17 mouse cellular contexts compared by ENCODE assay signal in genomic region chr11:101486126-101486525, GRCm38 (mm10). TPM values are rescaled to one million over a fixed set of nuclear protein-coding genes. Genes with fewer than 3 reads are reported as not detected.
DNase-seq lines count a peak whose midpoint lies in the region; ATAC-seq and TF ChIP-seq lines count a peak whose summit lies in the region.
"Had no signal": no experiment of that assay in that cellular context is flagged by ENCODE, and none has a peak within 500 bp of the region (broad histone marks: within the 10 kb centered on the region; RNA-seq: fewer than 3 reads in every experiment).

No protein-coding gene starts in this region.

- no peak for TF ChIP-seq POLR2A in testis, adult 2 months (IDR thresholded peaks at IDR 0.05; ENCODE audit: control insufficient read depth, low read depth, low read length)

- H3K4me2 ChIP-seq in heart, embryonic 13.5 days, result no peak overlapping the region
- H3K4me2 ChIP-seq: hindbrain, embryonic 14.5 days; neural tube, embryonic 15.5 days had no signal

- H3K36me3 ChIP-seq in heart, embryonic 13.5 days, result peaks cover 34% of the 10 kb centered on the region
- H3K36me3 ChIP-seq in testis, adult 2 months (ENCODE audit: control insufficient read depth, insufficient read depth, low read length), result no peaks in the 10 kb centered on the region
- H3K36me3 ChIP-seq: neural tube, embryonic 15.5 days had no signal

- H3K4me1 ChIP-seq in heart, embryonic 13.5 days, result peaks cover 29% of the 10 kb centered on the region
- H3K4me1 ChIP-seq in testis, adult 2 months (ENCODE audit: control insufficient read depth, insufficient read depth, low read length), result peaks cover 1% of the 10 kb centered on the region; the same call in 1 of the 2 replicates
- H3K4me1 ChIP-seq: neural tube, embryonic 15.5 days had no signal

- intact Hi-C loops in gastrocnemius, postnatal 14 days (cut with DNase I; ENCODE audit: low total_unique reads), result no loop called here

- no peak overlapping the region for H3K4me3 ChIP-seq in heart, embryonic 13.5 days
- no peak overlapping the region for H3K4me3 ChIP-seq in testis, adult 2 months (ENCODE audit: control insufficient read depth, low read depth, low read length)
- H3K4me3 ChIP-seq: neural tube, embryonic 15.5 days had no signal

- 38% methylated on average over 6 of the region's 6 CpGs for WGBS in heart, embryonic 13.5 days

- H3K9me3 ChIP-seq in heart, embryonic 13.5 days, result no peaks in the 10 kb centered on the region
- H3K9me3 ChIP-seq: neural tube, embryonic 15.5 days had no signal

- no peaks in the 10 kb centered on the region for H3K27me3 ChIP-seq in heart, embryonic 13.5 days (replicated peaks)
- no peaks in the 10 kb centered on the region for H3K27me3 ChIP-seq in testis, adult 2 months (ENCODE audit: control insufficient read depth, insufficient read depth, low read length)
- H3K27me3 ChIP-seq: neural tube, embryonic 15.5 days had no signal

- no peak for TF ChIP-seq CTCF in testis, adult 2 months (IDR thresholded peaks at IDR 0.05; ENCODE audit: control insufficient read depth, insufficient read depth, insufficient replicate concordance, low read depth, low read length)

- no peak for ATAC-seq in heart, embryonic 13.5 days (ENCODE audit: extremely low read depth, insufficient number of reproducible peaks, low FRiP score, low TSS enrichment)
- 0 out of 2 replicates have a peak, but pooled peaks have one; percentile 2 for ATAC-seq in megakaryocyte progenitor cell, adult 5-6 weeks (replicated peaks; ENCODE audit: poor library complexity)

- no peak overlapping the region for H3K9ac ChIP-seq in heart, embryonic 13.5 days
- H3K9ac ChIP-seq: hindbrain, embryonic 14.5 days; neural tube, embryonic 15.5 days had no signal

- DNase-seq in heart, adult 9 months (ENCODE audit: low spot score in 2 of 2), result no peak
- no peak for DNase-seq in testis, postnatal 10 days (ENCODE audit: low spot score)
- no peak for DNase-seq in right cerebral cortex, postnatal 25 days
- no peak for DNase-seq in gastrocnemius, postnatal 14 days
- DNase-seq: adrenal gland, postnatal 25 days; cerebellum, postnatal 14 days; heart, adult 11 months; kidney, adult 8-10 months; kidney, postnatal 4 days; lung, adult 18-20 months; lung, postnatal 36 days; thymus, postnatal 25 days had no signal

- peak overlapping the region; percentile 66 for H3K27ac ChIP-seq in heart, embryonic 13.5 days (replicated peaks)
- peak overlapping the region; percentile 26; the same call in 1 of the 2 replicates for H3K27ac ChIP-seq in testis, adult 2 months (ENCODE audit: control insufficient read depth, insufficient read depth, low read depth, low read length)
- H3K27ac ChIP-seq: hindbrain, embryonic 14.5 days; neural tube, embryonic 15.5 days had no signal

RNA-seq across cellular contexts. Expression of gene Vat1, which starts 20.1 kb away (rescaled TPM):
- 28.0 and 28.9 TPM in 2 replicates for polyA plus RNA-seq in heart, embryonic 13.5 days (2015; fragmentation: Nextera tagmentation; extraction: Ambion mirVana)
- polyA plus RNA-seq in testis, adult 2 months (2012; rRNA removed), result 40.0 and 43.3 TPM in 2 replicates
- 83.6 and 92.8 TPM in 2 replicates for total RNA-seq in megakaryocyte progenitor cell, adult 5-6 weeks (2015)
- 47.9 and 50.0 TPM in 2 replicates for total RNA-seq in megakaryocyte progenitor cell, adult 5-6 weeks (2017)
- 10 to 100 TPM; 27.1 to 33.6 TPM for total RNA-seq in gastrocnemius, postnatal 14 days (2021)

RNA-seq across cellular contexts. Expression of gene Rnd2, which starts 21.3 kb away (rescaled TPM):
- 23.5 and 26.4 TPM in 2 replicates for polyA plus RNA-seq in heart, embryonic 13.5 days (2015; fragmentation: Nextera tagmentation; extraction: Ambion mirVana)
- polyA plus RNA-seq in testis, adult 2 months (2012; rRNA removed), result 19.2 and 21.1 TPM in 2 replicates
- total RNA-seq in megakaryocyte progenitor cell, adult 5-6 weeks (2015), result 2.0 and 3.9 TPM in 2 replicates
- 1.00 and 3.9 TPM in 2 replicates for total RNA-seq in megakaryocyte progenitor cell, adult 5-6 weeks (2017)
- 1 to 10 TPM; 4.0 to 4.8 TPM for total RNA-seq in gastrocnemius, postnatal 14 days (2021)

RNA-seq across cellular contexts. Expression of gene Ifi35, which starts 37.9 kb away (rescaled TPM):
- polyA plus RNA-seq in heart, embryonic 13.5 days (2015; fragmentation: Nextera tagmentation; extraction: Ambion mirVana), result 11.6 and 13.7 TPM in 2 replicates
- polyA plus RNA-seq in testis, adult 2 months (2012; rRNA removed), result 3.2 and 3.6 TPM in 2 replicates
- 27.2 and 31.7 TPM in 2 replicates for total RNA-seq in megakaryocyte progenitor cell, adult 5-6 weeks (2015)
- total RNA-seq in megakaryocyte progenitor cell, adult 5-6 weeks (2017), result 31.1 and 32.6 TPM in 2 replicates
- 1 to 10 TPM; 7.0 to 7.2 TPM for total RNA-seq in gastrocnemius, postnatal 14 days (2021)

RNA-seq across cellular contexts. Expression of gene Rpl27, which starts 44.0 kb away (rescaled TPM):
- polyA plus RNA-seq in heart, embryonic 13.5 days (2015; fragmentation: Nextera tagmentation; extraction: Ambion mirVana), result 222 and 239 TPM in 2 replicates
- 161 and 224 TPM in 2 replicates for polyA plus RNA-seq in testis, adult 2 months (2012; rRNA removed)
- 500 and 587 TPM in 2 replicates for total RNA-seq in megakaryocyte progenitor cell, adult 5-6 weeks (2015)
- total RNA-seq in megakaryocyte progenitor cell, adult 5-6 weeks (2017), result 3,389 and 3,728 TPM in 2 replicates
- 10 to 100 TPM; 50.3 to 61.5 TPM for total RNA-seq in gastrocnemius, postnatal 14 days (2021)
